Mouse (Mus musculus): ENCODE results near the gene Rap1gds1.

Rap1gds1 gene

DNA sequence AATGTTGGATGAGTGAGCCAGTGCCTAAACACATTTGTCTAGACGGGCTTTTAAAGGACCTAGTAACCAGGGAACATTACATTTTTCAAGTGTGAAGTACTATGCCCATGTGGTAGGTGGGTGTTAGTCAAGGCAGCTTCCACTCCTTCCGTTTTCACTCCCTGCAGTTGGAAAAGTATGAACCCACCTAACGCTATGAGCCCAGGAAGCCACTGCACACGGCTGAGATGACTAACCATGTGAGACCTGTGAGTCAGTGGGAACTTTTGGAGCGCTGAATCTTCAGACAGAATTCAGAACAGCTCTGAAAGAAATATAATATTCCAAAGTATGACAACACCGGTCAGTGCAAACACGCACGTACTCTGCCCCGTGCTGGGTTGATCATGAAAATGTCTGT is 125.9 kb downstream of the Rap1gds1 start:
- no peak for DNase-seq (ENCODE audit: inconsistent age in 2 of 2, low spot score in 1 of 2)

DNA sequence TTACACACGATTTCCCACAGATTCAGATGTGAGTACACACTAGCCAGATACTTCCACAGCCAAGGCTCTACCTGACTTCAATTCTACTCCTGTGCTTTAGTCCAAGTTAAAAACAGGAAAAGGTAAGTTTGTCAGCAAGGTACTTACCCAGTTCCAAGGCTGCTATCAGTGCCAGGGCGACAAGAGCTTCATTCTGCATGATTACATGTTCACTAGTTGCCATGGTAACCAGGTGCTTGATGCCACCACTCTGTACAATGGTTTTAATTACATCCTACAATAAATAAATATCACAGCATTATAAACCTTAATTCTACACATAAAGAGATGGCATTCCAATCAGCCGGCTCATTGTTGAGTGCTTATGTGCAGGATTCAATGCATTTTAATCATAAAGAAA is 129.5 kb downstream of the Rap1gds1 start:
- no peak for DNase-seq (ENCODE audit: inconsistent age in 2 of 2, low spot score in 1 of 2)

DNA sequence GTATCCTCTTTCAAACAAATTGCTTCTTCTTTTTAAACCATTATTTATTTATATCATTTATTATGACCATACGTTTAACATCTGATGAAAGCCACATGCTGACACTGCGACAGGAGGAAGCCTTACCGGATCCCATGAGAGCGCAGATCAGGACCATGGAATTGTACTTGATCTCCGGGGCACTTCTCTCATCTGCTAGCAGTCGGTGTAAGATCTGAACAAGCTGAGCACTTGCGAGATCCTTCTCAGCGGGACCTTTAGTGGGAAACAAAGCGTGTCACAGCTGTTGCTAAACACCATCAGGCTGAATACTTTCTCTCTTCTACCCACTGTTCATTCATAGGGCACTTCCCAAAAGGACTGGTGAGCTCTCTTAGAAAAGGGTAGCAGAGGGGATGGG is 133.4 kb downstream of the Rap1gds1 start:
- DNase-seq (ENCODE audit: inconsistent age in 2 of 2, low spot score in 1 of 2): no peak

DNA sequence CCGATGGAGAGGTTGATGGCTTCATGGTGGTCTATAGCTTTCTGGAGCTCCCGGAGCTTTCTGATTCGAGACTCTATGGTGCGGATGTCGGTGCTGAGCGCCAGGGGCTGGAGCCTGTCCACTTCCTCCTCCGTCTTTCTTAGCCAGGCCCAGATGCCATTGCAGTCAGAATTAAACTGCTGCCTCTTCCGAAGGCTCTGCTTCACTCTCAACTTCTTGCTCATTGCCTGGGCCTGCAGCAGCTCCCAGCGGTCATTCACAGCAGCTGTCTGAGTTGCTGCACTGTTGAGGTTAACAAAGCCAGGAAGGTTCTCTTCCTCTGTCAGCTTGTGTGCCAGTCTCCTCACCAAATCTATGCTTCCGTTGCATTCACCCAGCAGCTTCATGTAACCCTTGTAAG is 137.8 kb downstream of the Rap1gds1 start:
- no peak for DNase-seq (ENCODE audit: inconsistent age in 2 of 2, low spot score in 1 of 2)

DNA sequence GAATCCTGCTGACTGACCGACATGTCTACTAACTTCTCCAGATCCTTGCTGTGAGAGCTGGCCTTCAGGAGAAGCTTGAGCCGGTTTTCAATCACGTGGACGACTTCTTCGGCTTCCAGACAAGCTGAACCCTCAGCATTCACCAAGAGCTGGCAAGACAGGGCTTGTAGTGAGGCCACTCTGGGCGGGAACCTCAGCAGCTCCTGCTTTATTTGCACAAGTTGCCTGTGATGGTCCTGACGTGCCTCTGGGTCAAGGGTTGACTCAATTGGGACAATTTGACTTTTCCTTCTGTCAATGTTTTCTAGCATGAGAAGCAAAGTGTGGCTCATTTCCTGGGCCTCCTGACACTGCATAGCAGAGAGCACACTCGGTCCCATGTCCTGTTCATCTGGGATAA is 138.2 kb downstream of the Rap1gds1 start:
- no peak for DNase-seq (ENCODE audit: inconsistent age in 2 of 2, low spot score in 1 of 2)

DNA sequence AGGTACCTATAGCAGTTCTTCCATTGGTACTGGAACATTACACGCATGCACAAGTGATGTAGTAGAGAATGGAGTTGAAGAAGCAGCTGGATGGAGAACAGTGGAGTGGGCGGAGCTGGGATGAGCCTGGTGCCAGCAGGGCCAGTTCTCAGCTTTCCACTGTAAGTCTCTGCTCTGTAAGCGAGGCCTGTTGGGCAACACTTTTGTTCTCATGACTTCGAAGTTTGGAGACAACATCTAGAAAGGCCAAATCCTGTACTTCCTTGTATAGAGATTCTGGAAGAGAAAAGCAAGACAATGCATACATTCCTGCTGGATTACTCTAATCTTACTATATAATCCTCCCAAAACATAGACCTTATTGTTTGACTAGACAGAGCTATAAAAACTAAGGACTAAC is 147.6 kb downstream of the Rap1gds1 start:
- no peak for DNase-seq (ENCODE audit: inconsistent age in 2 of 2, low spot score in 1 of 2)

DNA sequence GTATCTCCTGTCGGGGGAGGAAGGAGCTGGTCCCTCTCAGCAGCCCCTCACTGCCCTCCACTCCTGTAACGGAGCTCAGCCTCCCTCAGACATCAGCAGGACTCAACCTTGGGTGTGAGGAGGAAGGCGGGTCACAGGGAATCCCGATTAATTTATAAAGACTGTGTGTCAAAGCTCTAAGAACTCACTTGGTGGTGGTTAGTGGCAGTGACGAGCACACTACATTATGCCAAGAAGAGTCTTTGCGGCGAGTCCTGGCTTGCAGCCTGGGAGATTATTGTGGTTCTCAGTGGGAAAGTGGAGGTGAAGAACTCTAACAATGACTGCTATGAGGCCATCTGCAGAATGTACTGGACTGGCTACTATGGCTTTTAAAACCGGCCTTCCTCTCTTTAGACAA is 148.8 kb downstream of the Rap1gds1 start:
- no peak for DNase-seq (ENCODE audit: inconsistent age in 2 of 2, low spot score in 1 of 2)

DNA sequence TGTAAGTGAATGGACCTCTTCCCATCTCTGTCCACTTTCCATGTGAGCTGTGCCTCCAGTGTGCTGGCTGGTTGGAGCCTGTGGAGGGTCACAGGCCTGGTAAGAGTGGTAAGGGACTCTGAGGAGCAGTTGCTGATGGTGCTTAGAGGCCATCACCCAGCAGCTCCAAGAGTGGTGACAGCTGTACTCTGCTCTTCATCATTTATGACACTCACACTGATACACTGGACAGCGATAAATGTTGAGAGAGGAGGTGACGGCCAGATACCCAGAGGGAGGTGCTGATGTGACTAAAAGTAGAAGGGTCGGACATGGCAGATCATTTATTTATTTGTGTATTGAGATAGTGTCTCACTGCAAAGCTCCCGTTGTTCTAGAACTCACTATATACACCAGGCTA is 156.8 kb downstream of the Rap1gds1 start:
- no peak for DNase-seq (ENCODE audit: inconsistent age in 2 of 2, low spot score in 1 of 2)

DNA sequence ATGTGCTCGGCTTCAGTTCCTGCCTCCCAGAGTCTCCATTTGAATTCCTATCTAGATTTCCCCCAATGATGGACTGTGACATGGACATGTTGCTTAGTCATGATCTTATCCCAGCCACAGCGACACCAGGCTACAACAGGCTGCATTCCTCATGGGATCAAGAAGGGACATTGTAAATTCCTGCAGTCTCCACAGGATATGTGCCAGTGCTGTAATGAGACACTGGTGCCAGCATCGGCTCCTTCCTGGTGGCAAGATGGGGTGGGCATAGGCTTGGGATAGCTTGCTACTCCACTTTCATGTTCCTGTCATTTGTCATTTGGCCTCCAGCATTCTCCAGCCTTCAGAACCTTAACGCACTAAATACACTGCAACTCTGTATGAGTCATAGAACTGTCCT is 158.0 kb downstream of the Rap1gds1 start:
- DNase-seq (ENCODE audit: inconsistent age in 2 of 2, low spot score in 1 of 2): peak in 1 of 2 experiments; percentile 67

DNA sequence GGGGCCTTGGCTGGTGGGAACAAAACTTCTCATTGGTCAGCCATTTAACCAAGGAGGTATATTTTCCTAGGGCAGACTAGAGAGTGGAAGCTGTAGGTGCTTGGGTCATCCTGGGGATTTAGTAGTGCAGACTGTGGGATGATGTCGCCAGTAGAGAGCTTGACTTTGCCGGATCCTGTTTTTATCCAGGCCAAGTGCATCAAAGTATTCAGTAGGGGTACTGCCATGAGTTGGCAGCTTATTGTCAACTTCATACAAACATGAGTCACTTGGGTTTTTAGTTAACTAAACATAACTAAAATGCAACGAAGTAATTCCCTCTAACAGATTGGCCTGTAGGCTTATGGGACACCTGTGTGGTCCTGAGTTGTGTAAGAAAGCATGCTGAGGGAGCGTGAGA is 158.4 kb downstream of the Rap1gds1 start:
- DNase-seq (ENCODE audit: inconsistent age in 2 of 2, low spot score in 1 of 2): no peak

DNA sequence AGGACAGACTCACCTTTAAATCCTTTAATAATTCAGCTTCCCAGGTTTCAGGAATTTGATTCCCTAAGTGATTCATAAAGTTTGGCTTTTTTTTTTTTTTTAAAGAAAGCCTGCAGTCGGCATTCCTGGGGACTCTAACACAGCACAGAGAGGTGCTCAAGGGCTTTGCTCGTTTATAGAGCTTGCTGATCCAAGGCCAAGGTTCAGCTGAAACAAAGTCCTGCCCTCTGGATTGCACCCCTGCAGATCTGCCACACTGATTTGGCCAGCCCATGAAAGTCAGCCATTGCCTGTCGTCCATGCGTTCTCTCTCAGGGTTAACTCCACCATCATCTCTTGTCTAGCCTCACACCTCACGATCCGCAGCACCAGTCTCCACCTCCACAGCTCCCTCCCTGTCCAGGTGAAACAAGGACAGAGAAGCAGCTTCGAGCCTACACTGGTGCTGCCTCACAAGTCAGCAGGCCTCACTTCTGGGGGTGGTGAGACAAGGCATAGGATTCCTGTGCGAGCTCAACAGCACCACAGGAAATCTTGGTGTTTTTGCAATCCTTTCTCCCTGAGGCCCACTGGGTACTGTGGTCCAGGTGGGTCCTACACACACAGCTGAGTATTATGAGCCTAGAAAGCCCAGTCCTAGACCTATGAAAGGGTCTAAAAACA is 160.2 kb downstream of the Rap1gds1 start:
- peak in 1 of 2 experiments; percentile 42 for DNase-seq (ENCODE audit: inconsistent age in 2 of 2, low spot score in 1 of 2)

DNA sequence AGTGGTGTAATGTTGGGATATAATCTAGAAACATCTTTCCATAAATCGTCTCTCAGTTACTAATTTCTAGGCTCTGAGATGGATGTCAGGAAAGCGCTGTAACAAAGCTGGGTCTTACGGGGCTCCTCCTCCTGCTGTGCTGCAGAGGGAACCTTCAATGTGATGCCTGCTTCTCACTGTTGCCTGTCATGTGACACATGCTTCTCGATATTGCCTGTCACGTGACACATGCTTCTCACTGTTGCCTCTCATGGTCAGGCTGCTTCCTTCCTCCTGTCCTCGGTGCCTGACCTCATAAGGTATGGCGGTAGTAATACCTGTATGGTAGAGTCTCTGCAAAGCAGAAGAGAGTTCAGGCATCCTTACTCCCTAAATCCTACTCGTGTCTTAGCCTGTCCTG is 162.5 kb downstream of the Rap1gds1 start:
- DNase-seq (ENCODE audit: inconsistent age in 2 of 2, low spot score in 1 of 2): no peak

DNA sequence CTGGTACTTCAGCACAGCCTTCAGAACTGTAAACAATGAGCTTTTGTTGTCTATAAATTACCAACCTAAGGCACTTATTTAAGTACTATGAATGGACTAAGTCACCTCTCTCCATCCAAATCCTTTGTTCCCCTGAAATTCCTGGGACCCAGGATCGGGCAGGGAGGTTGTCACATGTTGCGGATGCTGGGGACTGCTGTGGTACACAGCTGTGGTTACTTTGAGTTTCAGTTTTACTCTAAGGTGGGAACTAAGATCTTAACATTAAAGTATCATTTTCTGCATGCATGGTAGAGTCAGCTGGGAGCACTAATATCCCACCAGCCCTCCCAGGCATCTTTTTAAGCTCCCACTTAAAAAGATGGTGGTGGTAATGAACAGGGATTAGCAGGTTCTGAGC is 165.7 kb downstream of the Rap1gds1 start:
- no peak for DNase-seq (ENCODE audit: inconsistent age in 2 of 2, low spot score in 1 of 2)

DNA sequence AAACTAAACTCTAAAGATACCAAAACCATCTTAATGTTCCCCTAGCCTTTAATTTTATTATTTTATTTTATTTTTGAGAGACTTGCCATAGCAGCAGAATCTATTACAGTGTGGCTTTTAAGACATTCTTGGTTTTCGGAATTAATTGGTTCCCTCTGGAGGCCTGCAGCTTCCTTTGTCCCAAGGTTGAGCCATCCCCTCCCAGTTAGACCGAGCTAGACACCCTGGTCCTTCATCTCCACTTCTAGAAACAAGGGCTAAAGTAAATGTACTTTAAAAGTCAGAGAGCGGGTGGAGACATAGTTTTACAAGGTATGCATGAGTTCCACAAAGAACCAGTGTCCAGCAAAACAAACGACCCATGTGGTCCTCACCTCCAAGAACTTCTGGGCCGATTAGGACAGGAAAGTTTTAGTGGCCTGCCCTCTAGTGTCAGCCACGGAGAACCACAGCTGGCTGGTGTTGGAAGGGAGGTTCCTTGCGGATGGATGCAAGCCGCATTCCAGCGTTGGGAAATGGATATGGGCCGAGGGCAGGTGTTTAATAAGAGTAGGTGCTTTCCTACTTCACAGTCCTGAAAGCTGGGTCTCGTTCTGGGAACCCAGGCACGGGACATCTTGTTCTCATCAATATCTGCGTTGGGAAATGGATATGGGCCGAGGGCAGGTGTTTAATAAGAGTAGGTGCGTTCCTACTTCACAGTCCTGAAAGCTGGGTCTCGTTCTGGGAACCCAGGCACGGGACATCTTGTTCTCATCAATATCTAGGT is 168.7 kb downstream of the Rap1gds1 start:
- DNase-seq (ENCODE audit: inconsistent age in 2 of 2, low spot score in 1 of 2): peak; percentile 69 to 90

DNA sequence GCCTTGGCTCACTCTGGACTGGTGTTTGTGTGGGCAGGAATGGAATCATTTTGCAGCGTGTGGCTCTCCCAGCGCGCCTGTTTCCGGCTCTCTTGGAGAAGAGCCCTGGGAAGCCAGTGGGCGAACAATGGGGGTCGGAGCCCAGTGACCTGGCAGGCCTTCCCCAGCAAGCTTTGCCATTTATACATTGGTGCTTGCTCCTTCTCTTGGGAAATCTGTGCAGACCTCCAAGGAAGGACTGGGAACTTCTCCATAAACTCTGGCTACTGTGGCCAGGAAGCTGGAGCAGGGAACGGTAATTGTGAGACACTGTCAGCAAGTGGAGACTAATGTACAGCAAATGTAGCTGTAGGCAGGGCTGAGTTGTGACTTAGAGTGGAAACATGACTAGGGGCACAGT is 169.3 kb downstream of the Rap1gds1 start:
- peak in 1 of 2 experiments; percentile 46 for DNase-seq (ENCODE audit: inconsistent age in 2 of 2, low spot score in 1 of 2)

DNA sequence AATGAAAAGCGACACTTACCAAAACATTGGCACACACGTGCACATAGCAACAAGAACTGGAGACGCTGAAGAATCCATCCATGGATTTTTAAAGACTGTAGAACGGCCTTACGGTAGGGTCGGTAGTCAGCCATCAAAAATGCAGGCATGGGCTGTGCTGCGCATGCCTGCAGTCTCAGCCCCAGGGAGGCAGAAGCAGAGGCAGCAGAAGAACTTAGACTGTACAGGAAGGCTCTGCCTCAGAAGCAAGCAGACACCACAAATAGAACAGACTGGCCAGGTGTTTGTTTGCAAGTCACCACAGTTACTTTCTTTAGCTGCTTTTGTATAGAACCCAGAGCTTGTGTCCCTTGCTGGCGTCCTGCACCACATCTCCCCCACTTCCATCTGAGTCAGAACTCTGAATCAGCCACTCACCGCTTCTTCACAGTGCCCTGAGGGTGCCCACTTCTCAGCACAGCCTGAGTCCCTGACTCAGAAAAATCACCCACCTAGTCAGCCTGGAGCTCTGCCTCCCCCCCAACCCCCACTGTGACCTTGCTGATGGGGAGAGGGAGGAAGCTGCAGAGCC is 174.3 kb downstream of the Rap1gds1 start:
- peak; percentile 76 to 83 for DNase-seq (ENCODE audit: inconsistent age in 2 of 2, low spot score in 1 of 2)

DNA sequence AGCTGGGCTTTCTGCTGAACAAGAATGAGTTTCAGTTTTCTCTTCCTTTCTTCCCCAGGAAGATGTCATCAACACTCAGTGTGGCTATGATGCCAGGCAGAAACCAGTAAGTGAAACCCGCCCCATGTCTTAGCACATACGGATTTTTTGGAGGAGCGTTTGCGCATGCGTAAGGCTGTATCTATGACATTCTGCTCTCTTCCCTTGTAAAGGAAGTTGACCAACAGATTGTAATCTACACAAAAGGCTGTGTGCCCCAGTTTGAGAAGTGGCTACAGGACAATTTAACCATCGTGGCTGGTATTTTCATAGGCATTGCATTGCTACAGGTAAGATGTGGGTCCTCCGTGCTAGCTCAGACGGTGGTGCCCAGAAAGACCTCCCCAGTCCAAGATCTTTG is 176.9 kb downstream of the Rap1gds1 start:
- DNase-seq (ENCODE audit: inconsistent age in 2 of 2, low spot score in 1 of 2): no peak

DNA sequence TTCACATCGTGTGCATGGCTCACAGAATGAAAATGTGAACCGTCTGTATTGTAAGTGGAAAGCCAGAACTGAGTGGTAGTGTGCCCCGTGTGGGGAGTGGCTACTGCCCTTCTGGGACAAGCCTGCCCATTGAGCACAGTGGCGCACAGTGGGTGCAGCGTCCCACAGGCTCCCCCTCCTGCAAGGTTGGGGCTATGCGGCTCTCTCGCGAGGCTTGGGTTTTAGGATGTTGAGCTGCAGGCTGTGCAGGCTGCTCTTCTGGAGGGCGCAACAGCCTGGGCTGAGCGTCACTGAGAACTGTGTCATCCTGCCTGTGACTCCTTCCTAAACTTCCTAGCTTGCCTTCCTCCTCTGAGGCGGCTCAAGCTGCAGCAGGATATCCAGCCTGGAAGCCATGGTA is 177.5 kb downstream of the Rap1gds1 start:
- no peak for DNase-seq (ENCODE audit: inconsistent age in 2 of 2, low spot score in 1 of 2)

DNA sequence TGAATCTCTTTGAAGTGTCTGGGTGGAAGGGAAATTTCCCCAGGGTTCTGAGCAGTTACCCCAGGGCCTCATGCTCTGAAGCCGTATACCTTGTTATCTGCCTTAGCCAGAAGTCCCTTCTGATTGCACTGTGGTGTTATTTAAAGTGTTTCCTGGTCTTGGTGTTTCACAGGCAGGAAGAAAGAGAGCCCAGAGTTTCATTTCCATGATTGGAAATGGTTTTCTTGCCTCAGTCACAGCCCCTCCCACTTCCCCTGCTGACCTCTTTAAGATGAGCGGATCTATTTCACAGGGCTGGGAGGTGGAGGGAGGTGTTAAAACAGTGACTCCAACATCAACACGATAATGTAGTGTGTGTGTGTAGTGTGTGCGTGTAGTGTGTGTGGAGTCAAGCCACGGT is 181.5 kb downstream of the Rap1gds1 start:
- peak in 1 of 2 experiments; percentile 18 for DNase-seq (ENCODE audit: inconsistent age in 2 of 2, low spot score in 1 of 2)

DNA sequence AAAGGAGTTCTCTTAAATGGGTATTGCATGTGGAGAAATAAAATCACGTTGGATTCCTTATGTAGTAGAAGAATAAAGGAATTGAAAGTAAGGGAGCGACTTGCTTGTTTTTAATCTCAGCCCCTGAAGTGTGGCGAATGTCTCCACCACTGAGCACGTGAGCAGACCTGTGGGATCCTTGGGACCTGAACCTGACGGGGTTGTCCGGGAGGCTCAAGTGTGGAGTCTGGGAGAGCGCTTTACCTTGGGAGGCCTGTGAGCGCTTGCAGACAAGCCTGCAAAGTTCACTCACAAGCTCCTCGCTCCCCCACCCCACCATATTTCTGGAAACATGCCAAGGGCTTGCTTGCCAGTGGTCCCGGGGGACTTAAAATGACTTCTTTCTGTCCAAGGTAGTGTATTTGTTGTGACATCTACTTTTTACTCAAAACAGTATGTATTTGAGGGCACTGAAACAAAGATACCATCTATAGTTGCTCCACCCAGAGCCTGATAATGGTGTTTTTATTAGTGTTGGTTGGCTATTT is 185.2 kb downstream of the Rap1gds1 start:
- peak in 1 of 2 experiments; percentile 26 for DNase-seq (ENCODE audit: inconsistent age in 2 of 2, low spot score in 1 of 2)

DNA sequence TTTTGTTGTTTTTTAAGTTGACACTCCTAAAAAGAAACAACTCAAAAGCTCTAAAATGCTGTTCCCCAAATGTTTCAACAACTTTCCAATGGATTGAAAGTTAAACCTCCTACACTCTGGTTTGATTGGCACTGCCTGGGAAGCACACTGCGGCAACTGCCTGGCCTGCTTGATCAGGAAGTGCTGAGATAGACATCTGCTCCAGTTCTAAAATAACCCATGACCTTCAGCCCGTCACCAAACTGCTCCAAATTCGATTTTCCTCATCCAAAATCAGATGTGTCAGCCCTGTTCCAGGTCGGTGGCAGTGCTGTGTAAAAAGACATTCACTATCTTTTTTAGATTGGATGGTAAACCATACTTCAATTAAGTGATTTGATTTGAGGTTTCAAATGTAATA is 185.8 kb downstream of the Rap1gds1 start:
- DNase-seq (ENCODE audit: inconsistent age in 2 of 2, low spot score in 1 of 2): peak; percentile 30 to 70

DNA sequence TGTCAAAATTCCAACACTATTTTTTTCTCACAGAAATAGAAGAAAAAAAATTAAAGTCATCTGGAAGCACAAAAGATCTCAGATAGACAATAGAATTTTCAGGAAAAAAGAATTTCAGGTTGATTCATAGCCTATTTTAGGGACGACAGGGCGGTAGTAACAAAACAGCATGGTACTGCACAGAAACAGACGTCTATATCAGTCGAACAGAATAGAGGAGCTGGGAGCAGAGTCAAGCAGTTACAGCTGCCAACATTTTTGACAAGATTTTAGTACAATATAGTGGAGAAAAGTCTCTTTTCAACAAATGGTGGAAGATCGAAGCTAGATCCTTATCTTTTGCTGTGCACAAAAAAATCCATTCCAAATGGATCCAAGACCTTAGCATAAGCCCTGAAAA is 188.9 kb downstream of the Rap1gds1 start:
- no peak for DNase-seq (ENCODE audit: inconsistent age in 2 of 2, low spot score in 1 of 2)

Data from adrenal gland, adult (tissue).